Mouse (Mus musculus): ENCODE data around the gene Gng7.

The Gng7 gene

GRCm38 (mm10) chr10:80968106-80968505 lies 46.6 kb downstream of the Gng7 start:
- in situ Hi-C loops (cut with MboI), result no loop called here

- in situ Hi-C loops (cut with MboI), result no loop called here
These were observed 47.6 kb downstream of the Gng7 start for GRCm38 (mm10) chr10:80967101-80967656.

GRCm38 (mm10) chr10:80966296-80966695 lies 48.4 kb downstream of the Gng7 start:
- in situ Hi-C loops (cut with MboI), result no loop called here

- in situ Hi-C loops (cut with MboI), result no loop called here
These were observed 51.4 kb downstream of the Gng7 start for GRCm38 (mm10) chr10:80963031-80963975.

GRCm38 (mm10) chr10:80962585-80962984 lies 52.2 kb downstream of the Gng7 start:
- in situ Hi-C loops (cut with MboI), result no loop called here

GRCm38 (mm10) chr10:80962051-80962472 lies 52.7 kb downstream of the Gng7 start:
- in situ Hi-C loops (cut with MboI), result no loop called here

- in situ Hi-C loops (cut with MboI), result no loop called here
These were observed 53.9 kb downstream of the Gng7 start for GRCm38 (mm10) chr10:80960551-80961508.

- in situ Hi-C loops (cut with MboI), result no loop called here
These were observed 55.6 kb downstream of the Gng7 start for GRCm38 (mm10) chr10:80958979-80959637.

- in situ Hi-C loops (cut with MboI), result no loop called here
These were observed 57.0 kb downstream of the Gng7 start for GRCm38 (mm10) chr10:80957791-80958190.

GRCm38 (mm10) chr10:80956901-80957300 lies 57.8 kb downstream of the Gng7 start:
- in situ Hi-C loops (cut with MboI), result no loop called here

GRCm38 (mm10) chr10:80956385-80956784 lies 58.4 kb downstream of the Gng7 start:
- in situ Hi-C loops (cut with MboI), result no loop called here

- in situ Hi-C loops (cut with MboI), result no loop called here
These were observed 59.2 kb downstream of the Gng7 start for GRCm38 (mm10) chr10:80955536-80955935.

GRCm38 (mm10) chr10:80954843-80955242 lies 59.9 kb downstream of the Gng7 start:
- in situ Hi-C loops (cut with MboI), result no loop called here

GRCm38 (mm10) chr10:80954415-80954814 lies 60.3 kb downstream of the Gng7 start:
- in situ Hi-C loops (cut with MboI), result no loop called here

GRCm38 (mm10) chr10:80952449-80952848 lies 62.3 kb downstream of the Gng7 start:
- in situ Hi-C loops (cut with MboI), result no loop called here

- in situ Hi-C loops (cut with MboI), result no loop called here
These were observed 62.9 kb downstream of the Gng7 start for GRCm38 (mm10) chr10:80951761-80952390.

- in situ Hi-C loops (cut with MboI), result no loop called here
These were observed 64.4 kb downstream of the Gng7 start for GRCm38 (mm10) chr10:80950314-80950713.

- in situ Hi-C loops (cut with MboI), result no loop called here
These were observed 65.7 kb downstream of the Gng7 start for GRCm38 (mm10) chr10:80949081-80949480.

GRCm38 (mm10) chr10:80948570-80948969 lies 66.2 kb downstream of the Gng7 start:
- in situ Hi-C loops (cut with MboI), result no loop called here

- in situ Hi-C loops (cut with MboI), result no loop called here
These were observed 66.9 kb downstream of the Gng7 start for GRCm38 (mm10) chr10:80947802-80948201.
